Mouse (Mus musculus) erythroblast, embryonic 14.5 days (primary cell): ENCODE results near the gene Clcn1. TPM values are rescaled to one million over a fixed set of nuclear protein-coding genes. Genes with fewer than 3 reads are reported as not detected.
A peak's percentile ranks its signal among the peaks of the same experiment; 100 is the strongest.

ENCODE experiments used
- H3K27me3 ChIP-seq: 2 replicates; pipeline ENCODE4 v1.6.1; 2012; ENCODE audit warnings: inconsistent platforms; ENCODE audit not compliant: control insufficient read depth
- H3K36me3 ChIP-seq: 2 replicates; pipeline ENCODE4 v1.6.1; 2012; ENCODE audit warnings: mild to moderate bottlenecking, inconsistent platforms; ENCODE audit not compliant: control insufficient read depth
- H3K4me1 ChIP-seq: 2 replicates; pipeline ENCODE4 v1.6.1; 2012; ENCODE audit warnings: inconsistent platforms; ENCODE audit not compliant: control insufficient read depth
- H3K4me3 ChIP-seq: replicated peaks from 2 replicates; pipeline ENCODE3; 2012; ENCODE audit warnings: moderate library complexity, mild to moderate bottlenecking, inconsistent platforms
- H3K9me3 ChIP-seq: 2 replicates; pipeline ENCODE4 v1.6.1; 2012; ENCODE audit warnings: low read length, inconsistent platforms, mixed read lengths; ENCODE audit not compliant: control insufficient read depth
- GATA1 ChIP-seq: IDR thresholded peaks from 2 replicates; pipeline ENCODE4 v1.6.1; 2012; ENCODE audit warnings: low read length, inconsistent platforms, mixed read lengths
- TAL1 ChIP-seq: IDR thresholded peaks from 3 replicates; pipeline ENCODE4 v1.6.1; 2012; ENCODE audit warnings: low read length, inconsistent platforms, mixed read lengths
- polyA plus RNA-seq: library from polyadenylated mRNA; stranded (reverse); fragments of >175 nt; gene quantifications from 2 replicates; pipeline ENCODE4 v1.2.3, GENCODE M21; 2012

Clcn1 gene
- polyA plus RNA-seq: not detected in 2 replicates

DNA sequence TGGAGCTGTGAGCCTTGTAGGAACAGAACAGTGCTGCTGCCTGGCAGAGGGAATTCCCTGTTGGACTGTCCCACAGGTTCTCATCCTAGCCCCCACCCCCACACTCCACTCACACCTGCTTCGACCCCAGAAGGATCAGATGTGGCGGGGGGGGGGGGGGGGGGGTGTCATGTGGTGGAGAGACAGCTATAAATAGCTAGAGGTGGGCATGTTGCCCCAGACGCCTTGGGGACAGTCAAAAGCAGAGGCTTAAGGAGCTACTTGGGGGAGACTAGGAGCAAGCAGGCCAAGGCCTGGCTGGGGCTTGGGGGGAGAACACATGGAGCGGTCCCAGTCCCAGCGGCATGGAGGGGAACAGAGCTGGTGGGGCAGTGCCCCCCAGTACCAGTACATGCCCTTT, at the start of gene Clcn1:
Clcn1 (plus strand) TSS at position 238 of the 400 bp plus-strand sequence.
- Histone ChIP-seq H3K4me1 (no peaks in the 10 kb centered on the region), H3K36me3 (peaks cover 42% of the 10 kb centered on the region), H3K9me3 (no peaks in the 10 kb centered on the region), H3K27me3 (no peaks in the 10 kb centered on the region), H3K4me3 (no peak within 1 kb of the TSS)
- TF ChIP-seq GATA1 (no peak), TAL1 (no peak)

DNA sequence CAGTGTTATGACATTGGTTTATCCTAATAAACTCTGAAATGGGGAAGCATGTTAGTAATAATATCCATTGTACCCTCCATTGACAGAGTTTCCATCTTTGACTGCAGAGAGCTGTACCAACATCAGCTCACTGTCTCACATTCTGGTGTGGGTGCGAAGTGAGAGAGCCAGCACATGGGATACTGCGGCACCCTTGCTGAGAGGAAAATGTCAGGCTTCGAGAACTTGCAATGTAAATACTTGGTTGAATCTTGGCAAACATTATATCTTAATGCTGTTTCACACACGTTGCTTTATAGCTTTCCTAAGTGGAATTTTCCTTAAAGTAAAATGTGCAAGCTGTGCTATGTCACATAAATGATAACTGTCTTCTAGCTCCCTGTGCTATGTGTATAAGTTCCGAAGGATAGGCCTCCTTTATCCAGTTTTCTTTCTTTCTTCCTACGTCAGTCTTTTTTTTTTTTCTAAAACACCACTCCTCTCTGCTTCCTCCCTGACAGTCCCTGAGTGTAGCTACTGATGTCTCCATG, 49.1 kb upstream of the Clcn1 start:
- TF ChIP-seq GATA1 (no peak), TAL1 (no peak)
- H3K27me3 ChIP-seq: no peaks in the 10 kb centered on the region; the same call in 1 of the 2 replicates
- no peaks in the 10 kb centered on the region for H3K4me1 ChIP-seq
- H3K36me3 ChIP-seq: no peaks in the 10 kb centered on the region
- H3K9me3 ChIP-seq: no peaks in the 10 kb centered on the region
- H3K4me3 ChIP-seq: no peak overlapping the region

DNA sequence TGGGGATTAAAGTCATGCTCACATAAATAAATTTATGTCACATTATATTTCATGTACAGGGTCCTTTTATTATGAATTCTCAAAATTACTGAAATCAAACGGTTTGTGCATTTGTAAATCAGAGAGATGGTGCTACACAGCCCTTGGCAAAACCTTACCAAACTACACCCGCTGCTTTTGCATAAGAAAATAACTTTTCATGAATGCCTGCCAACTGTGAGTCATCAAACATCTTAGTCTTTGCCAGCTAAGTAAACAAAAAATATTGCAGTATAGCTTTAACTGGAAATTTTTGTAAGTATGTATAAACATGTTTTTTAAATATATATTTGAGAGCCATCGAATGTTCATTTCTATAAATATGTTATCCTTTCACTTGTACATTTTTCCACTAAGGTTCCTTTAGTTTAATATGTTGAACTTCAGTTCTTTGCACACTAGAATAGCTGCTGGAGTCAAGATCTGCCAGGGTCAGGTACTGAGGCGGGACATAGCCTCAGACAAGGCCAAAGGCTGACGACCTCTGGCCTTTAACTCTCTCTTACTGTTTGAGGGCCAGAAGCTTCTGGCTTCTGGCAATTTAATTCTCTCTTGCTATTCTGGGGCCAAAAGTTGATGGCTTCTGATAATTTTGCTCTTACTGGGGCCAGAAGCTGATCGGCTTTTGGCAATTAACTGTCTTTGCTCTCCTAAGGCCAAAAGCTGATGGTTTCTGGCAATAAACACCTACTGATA, 45.0 kb upstream of the Clcn1 start:
- H3K27me3 ChIP-seq: no peaks in the 10 kb centered on the region
- H3K4me1 ChIP-seq: peaks cover 11% of the 10 kb centered on the region
- no peaks in the 10 kb centered on the region for H3K36me3 ChIP-seq
- H3K9me3 ChIP-seq: no peaks in the 10 kb centered on the region
- no peak overlapping the region for H3K4me3 ChIP-seq
- TF ChIP-seq TAL1 (no peak), GATA1 (no peak)

DNA sequence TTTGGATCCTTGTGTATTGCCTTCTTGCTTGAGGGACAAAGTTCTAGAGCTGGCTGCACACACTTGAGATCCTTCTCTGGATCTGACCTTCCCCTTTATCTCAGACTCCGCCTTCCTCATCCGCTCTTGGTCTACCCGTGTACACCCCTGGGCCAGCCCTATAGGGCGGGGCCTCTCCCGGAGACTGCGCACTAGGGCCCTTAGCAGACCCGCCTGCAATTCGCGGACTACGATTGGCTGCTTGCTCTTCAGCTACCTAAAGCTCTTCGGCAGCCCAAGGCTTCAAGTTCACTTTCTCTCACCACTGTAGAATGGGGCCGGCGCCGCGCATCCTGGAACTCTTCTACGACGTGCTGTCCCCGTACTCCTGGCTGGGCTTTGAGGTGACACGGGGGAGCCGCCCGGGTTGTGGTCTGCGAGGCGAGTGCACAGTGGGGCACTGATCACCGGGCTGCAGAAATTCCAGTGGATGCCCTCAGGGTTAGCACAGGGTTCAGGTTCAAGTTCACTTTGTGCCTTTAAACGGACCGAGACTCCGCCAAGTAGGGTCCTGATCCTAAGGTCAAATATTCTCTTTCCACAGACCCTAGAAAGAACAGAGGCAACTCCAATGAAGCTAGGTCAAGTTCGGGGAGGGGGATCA, 40.7 kb upstream of the Clcn1 start, which contains the start of gene Gstk1:
Gstk1 (plus strand) TSS at position 225 of the 643 bp plus-strand sequence.
- TF ChIP-seq TAL1: no peak
- TF ChIP-seq GATA1: no peak
- Histone ChIP-seq H3K4me1 (peaks cover 20% of the 10 kb centered on the region), H3K9me3 (no peaks in the 10 kb centered on the region), H3K36me3 (no peaks in the 10 kb centered on the region), H3K4me3 (peak within 1 kb of the TSS; percentile 64), H3K27me3 (peaks cover 12% of the 10 kb centered on the region)

DNA sequence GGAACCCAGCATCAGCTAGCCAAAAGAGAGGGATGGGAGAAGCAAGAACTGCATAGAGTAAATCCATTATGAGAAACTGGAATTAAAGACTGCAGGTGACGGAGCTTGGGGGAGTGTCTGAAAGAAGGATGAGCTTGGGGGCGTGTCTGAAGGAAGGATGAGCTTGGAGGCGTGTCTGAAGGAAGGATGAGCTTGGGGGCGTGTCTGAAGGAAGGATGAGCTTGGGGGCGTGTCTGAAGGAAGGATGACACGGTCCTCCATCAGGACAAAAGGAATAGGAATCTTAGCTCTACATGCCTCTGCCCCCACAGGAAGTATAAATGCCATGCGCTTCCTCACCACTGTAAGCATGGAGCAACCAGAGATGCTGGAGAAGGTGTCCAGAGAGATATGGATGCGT, 39.3 kb upstream of the Clcn1 start:
- Histone ChIP-seq H3K36me3 (no peaks in the 10 kb centered on the region), H3K9me3 (no peaks in the 10 kb centered on the region), H3K4me1 (peaks cover 20% of the 10 kb centered on the region), H3K4me3 (no peak overlapping the region), H3K27me3 (peaks cover 12% of the 10 kb centered on the region)
- TF ChIP-seq GATA1 (no peak), TAL1 (no peak)

DNA sequence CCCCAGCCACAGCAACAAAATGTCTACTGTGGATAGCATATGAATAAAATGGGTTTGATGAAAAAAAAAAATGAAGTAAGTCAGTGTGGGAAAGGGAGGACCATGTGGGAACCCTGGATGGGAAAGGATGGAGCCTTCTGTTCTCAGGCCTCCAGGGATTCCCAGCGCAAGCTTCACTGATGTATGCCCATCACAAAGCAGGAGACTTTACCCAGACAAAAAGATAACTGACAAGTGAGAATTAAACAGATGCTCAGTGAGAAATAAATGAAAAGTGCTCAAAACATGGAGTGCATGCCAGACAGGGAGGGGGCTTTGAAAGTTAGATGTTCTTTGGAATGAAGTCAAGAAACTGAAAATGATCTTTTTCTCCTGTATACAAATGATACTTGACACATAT, 38.5 kb upstream of the Clcn1 start:
- H3K4me3 ChIP-seq: no peak overlapping the region
- TF ChIP-seq GATA1: no peak
- no peak for TF ChIP-seq TAL1
- peaks cover 20% of the 10 kb centered on the region for H3K4me1 ChIP-seq
- H3K36me3 ChIP-seq: no peaks in the 10 kb centered on the region
- no peaks in the 10 kb centered on the region for H3K9me3 ChIP-seq
- H3K27me3 ChIP-seq: peaks cover 12% of the 10 kb centered on the region

DNA sequence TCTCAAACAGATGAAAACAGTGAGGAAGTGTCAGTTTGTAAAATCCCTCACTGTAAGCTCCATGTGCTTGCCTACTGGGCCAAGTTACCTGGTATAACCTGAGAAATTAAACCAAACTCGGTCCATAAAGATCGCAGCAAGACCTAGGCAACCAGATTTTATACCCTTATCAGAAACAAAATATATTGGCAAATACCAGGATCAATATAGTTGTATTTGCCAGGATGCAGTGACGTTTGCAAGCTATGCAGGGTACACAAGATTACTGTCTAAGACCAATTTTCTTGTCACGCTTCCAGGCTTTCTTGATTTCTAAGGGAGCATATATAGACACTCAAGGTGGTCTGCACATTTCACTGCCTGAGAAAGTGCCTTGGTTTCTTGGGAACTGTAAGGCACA, 34.7 kb upstream of the Clcn1 start:
- Histone ChIP-seq H3K4me3 (no peak overlapping the region), H3K4me1 (peaks cover 6% of the 10 kb centered on the region), H3K36me3 (no peaks in the 10 kb centered on the region), H3K9me3 (no peaks in the 10 kb centered on the region), H3K27me3 (peaks cover 15% of the 10 kb centered on the region)
- no peak for TF ChIP-seq TAL1

DNA sequence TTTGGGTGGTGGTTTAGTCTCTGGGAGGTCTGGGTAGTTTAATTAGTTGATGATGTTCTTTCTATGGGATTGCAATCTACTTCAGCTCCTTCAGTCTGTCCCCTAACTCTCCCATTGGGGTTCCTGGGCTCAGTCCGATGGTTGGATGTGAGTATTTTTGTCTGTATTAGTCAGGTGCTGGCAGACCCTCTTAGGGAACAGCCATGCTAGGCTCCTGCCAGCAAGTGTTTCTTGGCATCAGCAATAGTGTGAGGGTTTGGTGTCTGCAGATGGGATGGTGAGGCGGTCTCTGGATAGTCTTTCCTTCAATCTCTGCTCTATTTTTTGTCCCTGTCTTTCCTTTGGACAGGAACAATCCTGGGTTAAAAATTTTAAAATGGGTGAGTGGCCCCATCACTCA, 33.4 kb upstream of the Clcn1 start:
- TF ChIP-seq TAL1: no peak
- no peak for TF ChIP-seq GATA1
- Histone ChIP-seq H3K4me1 (peaks cover 10% of the 10 kb centered on the region), H3K36me3 (no peaks in the 10 kb centered on the region), H3K9me3 (no peaks in the 10 kb centered on the region), H3K4me3 (no peak overlapping the region), H3K27me3 (peaks cover 10% of the 10 kb centered on the region)

DNA sequence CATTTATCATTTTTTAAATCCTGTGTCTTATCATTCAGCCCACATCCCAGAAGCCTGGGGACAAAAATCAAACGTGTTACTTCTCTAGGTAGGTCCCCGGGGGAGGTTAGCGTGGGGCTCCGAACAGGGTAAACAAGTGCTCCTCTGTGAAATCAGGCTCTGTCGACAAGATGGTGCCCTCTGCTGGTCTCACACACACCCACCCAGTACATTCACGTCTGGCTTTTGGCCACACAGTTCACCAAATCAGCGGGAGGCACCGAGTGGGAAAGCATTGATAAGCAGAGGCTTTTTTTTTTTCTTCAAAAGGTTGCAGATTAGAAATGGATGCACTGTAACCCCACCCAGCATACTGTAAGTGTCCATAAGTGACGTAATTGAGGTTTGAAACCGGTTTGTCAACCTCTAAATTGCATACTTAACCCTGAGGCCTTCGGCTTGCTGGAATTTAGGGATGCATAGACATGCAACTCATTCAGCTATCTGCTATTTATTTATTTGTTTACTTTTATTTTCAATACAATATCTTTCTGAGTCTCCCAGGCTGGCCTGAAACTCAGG, 29.1 kb upstream of the Clcn1 start:
- TF ChIP-seq TAL1 (no peak), GATA1 (no peak)
- Histone ChIP-seq H3K4me3 (no peak overlapping the region), H3K27me3 (peaks cover 8% of the 10 kb centered on the region), H3K36me3 (no peaks in the 10 kb centered on the region), H3K9me3 (no peaks in the 10 kb centered on the region), H3K4me1 (peaks cover 21% of the 10 kb centered on the region)

DNA sequence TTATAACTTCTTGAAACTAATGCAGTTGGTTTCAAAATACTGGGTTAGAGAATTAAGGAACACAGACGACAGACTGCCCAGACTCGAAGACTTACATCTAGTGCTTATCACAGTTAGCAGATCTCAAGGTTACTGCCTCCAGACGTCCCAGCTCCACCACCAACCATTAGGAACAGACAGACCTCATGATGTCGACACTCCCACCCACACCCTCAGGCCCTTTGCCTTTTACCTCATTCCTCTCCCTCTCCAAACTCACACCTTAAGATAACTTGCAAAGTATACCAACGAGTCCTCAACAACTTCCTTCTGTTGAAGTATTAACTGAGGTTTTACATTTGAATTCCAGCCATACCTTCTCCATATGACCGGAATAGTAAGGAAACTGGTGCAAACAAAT, 26.1 kb upstream of the Clcn1 start:
- Histone ChIP-seq H3K4me1 (peaks cover 37% of the 10 kb centered on the region), H3K36me3 (no peaks in the 10 kb centered on the region), H3K4me3 (no peak overlapping the region), H3K27me3 (peaks cover 7% of the 10 kb centered on the region), H3K9me3 (no peaks in the 10 kb centered on the region)
- TF ChIP-seq TAL1 (no peak), GATA1 (no peak)
